Mouse (Mus musculus): ENCODE measurements around the gene Sept11. TPM values are rescaled to one million over a fixed set of nuclear protein-coding genes. Genes with fewer than 3 reads are reported as not detected.

Sept11 gene
- polyA plus RNA-seq, 1 experiment = 3.4 TPM

DNA sequence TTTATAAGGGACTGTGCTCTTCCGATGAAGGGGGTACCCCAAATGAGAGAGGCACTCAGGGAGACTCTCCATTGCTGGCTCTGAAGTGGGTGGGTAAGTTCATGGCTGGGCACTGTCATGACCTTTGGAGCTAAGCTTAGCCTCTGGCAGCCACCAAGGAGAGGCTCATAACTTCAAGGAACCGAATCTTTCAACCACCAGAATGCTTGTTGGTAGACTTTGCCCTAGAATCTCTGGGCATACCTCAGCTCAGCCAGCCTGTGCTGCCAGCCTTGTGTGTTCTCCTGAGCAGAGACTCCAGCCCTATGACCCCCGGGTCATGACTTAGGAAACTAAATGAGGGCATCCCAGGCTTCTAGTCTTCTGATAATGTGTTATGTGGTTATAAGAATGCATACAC is 35.5 kb downstream of the Sept11 start:
- Histone ChIP-seq H3K36me3 (ENCODE audit: control insufficient read depth, insufficient read depth, low read length) (no peaks in the 10 kb centered on the region), H3K27ac (ENCODE audit: control insufficient read depth, insufficient read depth, low read depth, low read length) (no peak overlapping the region), H3K4me1 (ENCODE audit: control insufficient read depth, insufficient read depth, low read length) (peaks cover 4% of the 10 kb centered on the region), H3K27me3 (ENCODE audit: control insufficient read depth, insufficient read depth, low read length) (no peaks in the 10 kb centered on the region), H3K4me3 (ENCODE audit: control insufficient read depth, low read depth, low read length) (no peak overlapping the region)
- TF ChIP-seq CTCF (IDR thresholded peaks at IDR 0.05; ENCODE audit: control insufficient read depth, insufficient read depth, insufficient replicate concordance, low read depth, low read length) (no peak), POLR2A (IDR thresholded peaks at IDR 0.05; ENCODE audit: control insufficient read depth, low read depth, low read length) (no peak)

- H3K4me1 ChIP-seq (ENCODE audit: control insufficient read depth, insufficient read depth, low read length) = peaks cover 2% of the 10 kb centered on the region; the same call in 1 of the 2 replicates
- peak overlapping the region; percentile 6; the same call in 1 of the 2 replicates for H3K27ac ChIP-seq (ENCODE audit: control insufficient read depth, insufficient read depth, low read depth, low read length)
- TF ChIP-seq POLR2A (IDR thresholded peaks at IDR 0.05; ENCODE audit: control insufficient read depth, low read depth, low read length) = no peak
- TF ChIP-seq CTCF (IDR thresholded peaks at IDR 0.05; ENCODE audit: control insufficient read depth, insufficient read depth, insufficient replicate concordance, low read depth, low read length) = no peak
- H3K36me3 ChIP-seq (ENCODE audit: control insufficient read depth, insufficient read depth, low read length) = no peaks in the 10 kb centered on the region
- no peak overlapping the region for H3K4me3 ChIP-seq (ENCODE audit: control insufficient read depth, low read depth, low read length)
- H3K27me3 ChIP-seq (ENCODE audit: control insufficient read depth, insufficient read depth, low read length) = no peaks in the 10 kb centered on the region
Measured at GRCm38 (mm10) chr5:93129953-93130352, 36.7 kb downstream of the Sept11 start.

DNA sequence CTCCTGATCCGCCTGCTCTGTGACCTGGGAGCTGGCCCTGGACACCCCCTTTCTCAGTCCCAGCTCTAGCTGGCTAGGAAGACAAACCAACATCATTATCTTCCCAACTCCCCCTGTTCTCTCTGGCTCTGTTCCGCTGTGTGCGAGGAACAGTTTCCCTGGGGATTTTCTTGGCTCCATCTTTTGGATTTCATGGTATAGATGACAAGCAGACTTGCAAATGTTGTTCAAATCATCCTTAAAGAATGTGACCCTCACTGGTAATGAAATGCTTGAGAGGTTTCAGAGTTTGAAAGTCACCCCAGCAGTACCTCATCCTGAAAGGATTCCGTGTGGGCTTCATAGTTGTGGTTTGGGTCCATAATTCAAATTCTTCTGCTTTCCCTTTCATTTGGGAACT is 38.2 kb downstream of the Sept11 start:
- Histone ChIP-seq H3K4me1 (ENCODE audit: control insufficient read depth, insufficient read depth, low read length) (peaks cover 2% of the 10 kb centered on the region; the same call in 1 of the 2 replicates), H3K27me3 (ENCODE audit: control insufficient read depth, insufficient read depth, low read length) (no peaks in the 10 kb centered on the region), H3K4me3 (ENCODE audit: control insufficient read depth, low read depth, low read length) (no peak overlapping the region), H3K36me3 (ENCODE audit: control insufficient read depth, insufficient read depth, low read length) (no peaks in the 10 kb centered on the region), H3K27ac (ENCODE audit: control insufficient read depth, insufficient read depth, low read depth, low read length) (no peak overlapping the region)
- TF ChIP-seq POLR2A (IDR thresholded peaks at IDR 0.05; ENCODE audit: control insufficient read depth, low read depth, low read length) = no peak
- no peak for TF ChIP-seq CTCF (IDR thresholded peaks at IDR 0.05; ENCODE audit: control insufficient read depth, insufficient read depth, insufficient replicate concordance, low read depth, low read length)

- Histone ChIP-seq H3K27ac (ENCODE audit: control insufficient read depth, insufficient read depth, low read depth, low read length) (no peak overlapping the region), H3K4me1 (ENCODE audit: control insufficient read depth, insufficient read depth, low read length) (peaks cover 3% of the 10 kb centered on the region; the same call in 1 of the 2 replicates), H3K4me3 (ENCODE audit: control insufficient read depth, low read depth, low read length) (no peak overlapping the region), H3K27me3 (ENCODE audit: control insufficient read depth, insufficient read depth, low read length) (no peaks in the 10 kb centered on the region), H3K36me3 (ENCODE audit: control insufficient read depth, insufficient read depth, low read length) (no peaks in the 10 kb centered on the region)
- TF ChIP-seq CTCF (IDR thresholded peaks at IDR 0.05; ENCODE audit: control insufficient read depth, insufficient read depth, insufficient replicate concordance, low read depth, low read length) (no peak), POLR2A (IDR thresholded peaks at IDR 0.05; ENCODE audit: control insufficient read depth, low read depth, low read length) (no peak)
Measured at GRCm38 (mm10) chr5:93133445-93134244, 40.4 kb downstream of the Sept11 start.

DNA sequence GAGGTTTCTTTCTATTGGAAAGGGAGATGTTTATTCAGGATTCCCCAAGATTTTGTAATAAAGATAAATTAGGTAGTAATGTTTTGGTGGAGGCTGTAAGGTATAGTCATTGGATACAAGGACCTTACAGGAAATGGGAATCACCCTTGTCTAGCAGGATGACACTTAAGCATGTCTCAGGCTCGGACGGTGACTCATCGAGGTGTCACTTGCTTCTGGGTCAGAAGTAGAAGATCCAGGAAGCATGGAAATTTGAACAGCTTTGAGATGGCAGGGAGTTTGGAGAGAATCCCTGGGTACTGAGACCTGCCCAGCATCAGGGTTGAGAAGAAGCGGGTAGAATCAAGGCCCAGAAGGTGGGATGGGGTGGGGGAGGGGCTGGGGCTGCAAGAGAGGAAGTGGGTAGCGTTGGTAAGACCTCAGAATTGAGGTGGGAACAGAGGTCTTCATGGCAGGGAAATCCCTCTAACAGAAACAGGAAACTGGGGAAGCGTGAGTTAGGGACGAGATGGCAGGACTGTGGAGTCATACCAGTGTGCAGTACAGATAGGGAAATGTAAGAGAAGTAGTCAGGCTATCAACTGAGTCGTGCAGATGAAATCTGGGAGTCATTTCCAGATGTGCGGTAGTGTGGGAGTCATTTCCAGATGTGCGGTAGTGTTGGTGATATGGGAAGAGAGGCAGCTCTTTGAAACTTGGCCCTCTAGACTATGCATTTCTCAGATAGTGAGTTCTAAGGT is 42.3 kb downstream of the Sept11 start:
- Histone ChIP-seq H3K27ac (ENCODE audit: control insufficient read depth, insufficient read depth, low read depth, low read length) (no peak overlapping the region), H3K36me3 (ENCODE audit: control insufficient read depth, insufficient read depth, low read length) (no peaks in the 10 kb centered on the region), H3K4me1 (ENCODE audit: control insufficient read depth, insufficient read depth, low read length) (peaks cover 3% of the 10 kb centered on the region; the same call in 1 of the 2 replicates)

GRCm38 (mm10) chr5:93136956-93137586 is 43.8 kb downstream of the Sept11 start:
- no peak overlapping the region for H3K4me3 ChIP-seq (ENCODE audit: control insufficient read depth, low read depth, low read length)
- no peaks in the 10 kb centered on the region for H3K27me3 ChIP-seq (ENCODE audit: control insufficient read depth, insufficient read depth, low read length)
- no peaks in the 10 kb centered on the region for H3K36me3 ChIP-seq (ENCODE audit: control insufficient read depth, insufficient read depth, low read length)
- H3K27ac ChIP-seq (ENCODE audit: control insufficient read depth, insufficient read depth, low read depth, low read length) = peak overlapping the region; percentile 53
- TF ChIP-seq POLR2A (IDR thresholded peaks at IDR 0.05; ENCODE audit: control insufficient read depth, low read depth, low read length) = no peak
- TF ChIP-seq CTCF (IDR thresholded peaks at IDR 0.05; ENCODE audit: control insufficient read depth, insufficient read depth, insufficient replicate concordance, low read depth, low read length) = no peak
- H3K4me1 ChIP-seq (ENCODE audit: control insufficient read depth, insufficient read depth, low read length) = peaks cover 3% of the 10 kb centered on the region; the same call in 1 of the 2 replicates

More for the DNA sequence above, 42.3 kb downstream of the Sept11 start:
- no peak for TF ChIP-seq POLR2A (IDR thresholded peaks at IDR 0.05; ENCODE audit: control insufficient read depth, low read depth, low read length)
- TF ChIP-seq CTCF (IDR thresholded peaks at IDR 0.05; ENCODE audit: control insufficient read depth, insufficient read depth, insufficient replicate concordance, low read depth, low read length) = no peak
- H3K27me3 ChIP-seq (ENCODE audit: control insufficient read depth, insufficient read depth, low read length) = no peaks in the 10 kb centered on the region
- H3K4me3 ChIP-seq (ENCODE audit: control insufficient read depth, low read depth, low read length) = no peak overlapping the region

DNA sequence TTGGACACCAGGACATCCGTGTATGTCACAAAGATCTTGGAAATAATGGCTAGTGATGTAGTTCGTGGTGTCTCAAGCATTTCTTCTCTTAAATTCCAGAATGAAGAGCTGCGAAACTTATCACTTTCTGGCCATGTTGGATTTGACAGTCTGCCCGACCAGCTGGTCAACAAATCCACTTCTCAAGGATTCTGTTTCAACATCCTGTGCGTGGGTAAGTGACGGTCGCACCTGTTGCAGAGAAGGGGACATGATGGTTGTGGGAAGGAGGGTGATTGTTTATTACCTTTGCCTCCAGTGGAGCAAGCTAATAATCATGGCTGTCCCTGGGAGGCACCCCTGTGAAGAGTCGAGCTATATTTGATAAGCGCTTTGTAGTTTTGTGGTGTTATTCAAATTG is 46.1 kb downstream of the Sept11 start:
- Histone ChIP-seq H3K4me3 (ENCODE audit: control insufficient read depth, low read depth, low read length) (no peak overlapping the region), H3K27me3 (ENCODE audit: control insufficient read depth, insufficient read depth, low read length) (no peaks in the 10 kb centered on the region), H3K27ac (ENCODE audit: control insufficient read depth, insufficient read depth, low read depth, low read length) (no peak overlapping the region), H3K36me3 (ENCODE audit: control insufficient read depth, insufficient read depth, low read length) (no peaks in the 10 kb centered on the region), H3K4me1 (ENCODE audit: control insufficient read depth, insufficient read depth, low read length) (peaks cover 3% of the 10 kb centered on the region; the same call in 1 of the 2 replicates)
- TF ChIP-seq POLR2A (IDR thresholded peaks at IDR 0.05; ENCODE audit: control insufficient read depth, low read depth, low read length) = no peak
- no peak for TF ChIP-seq CTCF (IDR thresholded peaks at IDR 0.05; ENCODE audit: control insufficient read depth, insufficient read depth, insufficient replicate concordance, low read depth, low read length)
